Mouse (Mus musculus) embryonic facial prominence, embryonic 12.5 days (tissue): Measurements from ENCODE around the gene Banp. TPM values are rescaled to one million over a fixed set of nuclear protein-coding genes. Genes with fewer than 3 reads are reported as not detected.

Experiments
- ATAC-seq: fragments of 200-750 bp; cut with Nextera tagmentation; 2 replicates; pipeline ENCODE4 v1.8.0; 2017; ENCODE audit not compliant: insufficient number of reproducible peaks, insufficient read depth, low FRiP score, low TSS enrichment
- H3K27ac ChIP-seq: fragments of 300-500 bp; sonication (generic); 2 replicates; pipeline ENCODE4 v1.5.1; 2016; ENCODE audit warnings: mild to moderate bottlenecking
- H3K27me3 ChIP-seq: fragments of 300-500 bp; sonication (generic); 2 replicates; pipeline ENCODE4 v1.6.1; 2016; ENCODE audit warnings: mild to moderate bottlenecking, moderate library complexity
- H3K36me3 ChIP-seq: fragments of 300-500 bp; sonication (generic); 2 replicates; pipeline ENCODE4 v1.6.1; 2016; ENCODE audit warnings: mild to moderate bottlenecking
- H3K4me1 ChIP-seq: fragments of 300-500 bp; sonication (generic); 2 replicates; pipeline ENCODE4 v1.6.1; 2016
- H3K4me2 ChIP-seq: fragments of 300-500 bp; sonication (generic); replicated peaks from 2 replicates; pipeline ENCODE4 v1.6.1; 2016; ENCODE audit warnings: mild to moderate bottlenecking, moderate library complexity
- H3K4me3 ChIP-seq: fragments of 300-500 bp; sonication (generic); 2 replicates; pipeline ENCODE4 v1.5.1; 2016; ENCODE audit warnings: mild to moderate bottlenecking
- H3K9ac ChIP-seq: fragments of 300-500 bp; sonication (generic); 2 replicates; pipeline ENCODE4 v1.6.1; 2016; ENCODE audit warnings: mild to moderate bottlenecking, moderate library complexity
- H3K9me3 ChIP-seq: fragments of 300-500 bp; sonication (generic); 2 replicates; pipeline ENCODE4 v1.6.1; 2016; ENCODE audit warnings: mild to moderate bottlenecking, moderate library complexity
- WGBS: fragments of 180-500 bp; shearing (Covaris S2); methylation state at CpG from one replicate; pipeline ENCODE4 v1.1.7; 2016; 5-methylcytosine and 5-hydroxymethylcytosine counted together
- polyA plus RNA-seq: library from polyadenylated mRNA; unstranded; fragments of >200 nt; fragmentation: Nextera tagmentation; extraction: Ambion mirVana; gene quantifications from 2 replicates; pipeline ENCODE4 v1.2.1, GENCODE M21; 2016

Banp gene
- polyA plus RNA-seq, 1 experiment from 2014 or later = 46.0 TPM

- WGBS = 67% methylated on average over 7 of the region's 7 CpGs
- Histone ChIP-seq H3K36me3 (peaks cover 60% of the 10 kb centered on the region), H3K4me2 (no peak overlapping the region), H3K4me3 (no peak overlapping the region), H3K4me1 (no peaks in the 10 kb centered on the region), H3K27me3 (no peaks in the 10 kb centered on the region), H3K9ac (no peak overlapping the region), H3K9me3 (no peaks in the 10 kb centered on the region), H3K27ac (no peak overlapping the region)
- ATAC-seq = no peak
Measured at GRCm38 (mm10) chr8:122011066-122011588, 61.6 kb downstream of the Banp start.

- Histone ChIP-seq H3K4me2 (no peak overlapping the region), H3K9me3 (no peaks in the 10 kb centered on the region), H3K27ac (no peak overlapping the region), H3K9ac (no peak overlapping the region), H3K4me3 (no peak overlapping the region), H3K4me1 (0 out of 2 replicates have a peak, but pooled peaks cover 5% of the 10 kb centered on the region), H3K36me3 (peaks cover 58% of the 10 kb centered on the region), H3K27me3 (no peaks in the 10 kb centered on the region)
- no peak for ATAC-seq
- 73% methylated on average over 3 of the region's 3 CpGs for WGBS
Measured at GRCm38 (mm10) chr8:122014606-122015005, 65.1 kb downstream of the Banp start.

- Histone ChIP-seq H3K4me1 (0 out of 2 replicates have a peak, but pooled peaks cover 12% of the 10 kb centered on the region), H3K27me3 (no peaks in the 10 kb centered on the region), H3K9ac (no peak overlapping the region), H3K9me3 (no peaks in the 10 kb centered on the region), H3K36me3 (peaks cover 61% of the 10 kb centered on the region), H3K27ac (peak overlapping the region; percentile 17; the same call in 1 of the 2 replicates), H3K4me3 (no peak overlapping the region), H3K4me2 (no peak overlapping the region)
- ATAC-seq = no peak
- WGBS = 68% methylated on average over 22 of the region's 22 CpGs
Measured at GRCm38 (mm10) chr8:122018046-122018831, 68.7 kb downstream of the Banp start.

- no peak overlapping the region for H3K4me3 ChIP-seq
- 0 out of 2 replicates have a peak, but pooled peaks cover 12% of the 10 kb centered on the region for H3K4me1 ChIP-seq
- H3K9ac ChIP-seq = no peak overlapping the region
- ATAC-seq = no peak
- H3K36me3 ChIP-seq = peaks cover 63% of the 10 kb centered on the region
- H3K4me2 ChIP-seq = no peak overlapping the region
- H3K27me3 ChIP-seq = no peaks in the 10 kb centered on the region
- H3K27ac ChIP-seq = no peak overlapping the region
- H3K9me3 ChIP-seq = no peaks in the 10 kb centered on the region
- 92% methylated on average over 1 of the region's 1 CpGs for WGBS
Measured at GRCm38 (mm10) chr8:122019162-122019561, 69.6 kb downstream of the Banp start.

GRCm38 (mm10) chr8:122020050-122020771, 70.7 kb downstream of the Banp start:
- H3K4me2 ChIP-seq = no peak overlapping the region
- ATAC-seq = no peak
- peaks cover 72% of the 10 kb centered on the region for H3K36me3 ChIP-seq
- H3K4me1 ChIP-seq = 0 out of 2 replicates have a peak, but pooled peaks cover 12% of the 10 kb centered on the region
- 79% methylated on average over 8 of the region's 8 CpGs for WGBS
- no peak overlapping the region for H3K4me3 ChIP-seq
- H3K9ac ChIP-seq = no peak overlapping the region
- no peak overlapping the region for H3K27ac ChIP-seq
- no peaks in the 10 kb centered on the region for H3K9me3 ChIP-seq
- H3K27me3 ChIP-seq = no peaks in the 10 kb centered on the region

- no peak overlapping the region for H3K4me2 ChIP-seq
- peaks cover 80% of the 10 kb centered on the region for H3K36me3 ChIP-seq
- no peaks in the 10 kb centered on the region for H3K9me3 ChIP-seq
- H3K4me1 ChIP-seq = 0 out of 2 replicates have a peak, but pooled peaks cover 12% of the 10 kb centered on the region
- H3K4me3 ChIP-seq = no peak overlapping the region
- H3K27me3 ChIP-seq = no peaks in the 10 kb centered on the region
- no peak overlapping the region for H3K9ac ChIP-seq
- ATAC-seq = no peak
- WGBS = 86% methylated on average over 2 of the region's 2 CpGs
- H3K27ac ChIP-seq = no peak overlapping the region
Measured at GRCm38 (mm10) chr8:122021725-122022124, 72.2 kb downstream of the Banp start.

GRCm38 (mm10) chr8:122022274-122022673, 72.7 kb downstream of the Banp start:
- H3K9ac ChIP-seq = no peak overlapping the region

GRCm38 (mm10) chr8:122022705-122023104, 73.2 kb downstream of the Banp start:
- peaks cover 77% of the 10 kb centered on the region for H3K36me3 ChIP-seq
- 72% methylated on average over 4 of the region's 4 CpGs for WGBS
- no peak overlapping the region for H3K4me3 ChIP-seq
- no peak overlapping the region for H3K9ac ChIP-seq
- no peak overlapping the region for H3K27ac ChIP-seq
- no peaks in the 10 kb centered on the region for H3K27me3 ChIP-seq
- H3K4me1 ChIP-seq = 0 out of 2 replicates have a peak, but pooled peaks cover 12% of the 10 kb centered on the region
- no peaks in the 10 kb centered on the region for H3K9me3 ChIP-seq
- H3K4me2 ChIP-seq = no peak overlapping the region
- ATAC-seq = no peak

More at GRCm38 (mm10) chr8:122022274-122022673, 72.7 kb downstream of the Banp start:
- Histone ChIP-seq H3K27me3 (no peaks in the 10 kb centered on the region), H3K4me2 (no peak overlapping the region), H3K4me3 (no peak overlapping the region), H3K36me3 (peaks cover 80% of the 10 kb centered on the region), H3K9me3 (no peaks in the 10 kb centered on the region), H3K27ac (no peak overlapping the region), H3K4me1 (0 out of 2 replicates have a peak, but pooled peaks cover 12% of the 10 kb centered on the region)
- 89% methylated on average over 6 of the region's 6 CpGs for WGBS
- ATAC-seq = no peak

- peaks cover 57% of the 10 kb centered on the region for H3K36me3 ChIP-seq
- no peaks in the 10 kb centered on the region for H3K27me3 ChIP-seq
- no peaks in the 10 kb centered on the region for H3K9me3 ChIP-seq
- no peak overlapping the region for H3K27ac ChIP-seq
- no peak overlapping the region for H3K4me2 ChIP-seq
- H3K4me1 ChIP-seq = peaks cover 15% of the 10 kb centered on the region; the same call in 1 of the 2 replicates
- H3K4me3 ChIP-seq = no peak overlapping the region
- 88% methylated on average over 9 of the region's 9 CpGs for WGBS
- no peak for ATAC-seq
- no peak overlapping the region for H3K9ac ChIP-seq
Measured at GRCm38 (mm10) chr8:122025546-122025945, 76.0 kb downstream of the Banp start.

GRCm38 (mm10) chr8:122028116-122028515, 78.6 kb downstream of the Banp start:
- Histone ChIP-seq H3K4me3 (no peak overlapping the region), H3K9me3 (no peaks in the 10 kb centered on the region), H3K9ac (no peak overlapping the region), H3K4me1 (peaks cover 26% of the 10 kb centered on the region), H3K27ac (no peak overlapping the region), H3K36me3 (peaks cover 41% of the 10 kb centered on the region), H3K4me2 (no peak overlapping the region), H3K27me3 (no peaks in the 10 kb centered on the region)
- ATAC-seq = no peak
- 72% methylated on average over 4 of the region's 4 CpGs for WGBS

GRCm38 (mm10) chr8:122030965-122031364, 81.4 kb downstream of the Banp start:
- no peak overlapping the region for H3K27ac ChIP-seq
- no peaks in the 10 kb centered on the region for H3K27me3 ChIP-seq
- no peak overlapping the region for H3K9ac ChIP-seq
- H3K4me2 ChIP-seq = no peak overlapping the region
- peaks cover 13% of the 10 kb centered on the region for H3K36me3 ChIP-seq
- WGBS = 49% methylated on average over 7 of the region's 7 CpGs
- no peak for ATAC-seq
- H3K9me3 ChIP-seq = no peaks in the 10 kb centered on the region
- H3K4me1 ChIP-seq = peaks cover 26% of the 10 kb centered on the region
- no peak overlapping the region for H3K4me3 ChIP-seq
